Mouse (Mus musculus): Measurements from ENCODE around the gene Cpn2. TPM values are rescaled to one million over a fixed set of nuclear protein-coding genes. Genes with fewer than 3 reads are reported as not detected.

Cpn2 gene
- polyA plus RNA-seq, 1 experiment from 2014 or later, result not detected

DNA sequence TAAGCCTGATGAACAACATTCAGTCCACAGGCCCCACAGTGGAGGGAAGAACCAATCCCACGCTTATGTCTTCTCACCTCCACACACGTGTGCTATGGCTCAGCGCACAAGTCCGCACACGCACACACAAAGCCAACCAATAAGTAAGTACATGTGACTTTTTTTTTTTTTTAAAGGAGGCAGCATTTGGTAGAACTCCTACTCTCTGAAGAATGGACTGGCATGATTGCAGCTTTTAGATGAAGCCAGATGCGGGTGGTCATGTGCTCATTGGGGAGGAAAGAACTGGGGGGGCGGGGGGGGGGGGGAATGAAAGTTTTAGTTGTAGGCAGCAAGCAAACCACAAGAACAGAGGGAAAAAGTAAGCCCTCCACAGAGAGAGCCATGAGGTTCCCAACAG lies 59.3 kb downstream of the Cpn2 start:
- H3K4me3 ChIP-seq (ENCODE audit: low read length), result no peak overlapping the region
- H3K27me3 ChIP-seq (replicated peaks; ENCODE audit: control insufficient read depth, insufficient read depth, low read length), result 0 out of 2 replicates have a peak, but pooled peaks cover 4% of the 10 kb centered on the region
- H3K4me2 ChIP-seq (ENCODE audit: low read length), result no peak overlapping the region
- H3K9me3 ChIP-seq (ENCODE audit: control insufficient read depth, low read length), result no peaks in the 10 kb centered on the region
- ATAC-seq, result no peak
- H3K27ac ChIP-seq (ENCODE audit: low read depth, low read length), result no peak overlapping the region
- H3K4me1 ChIP-seq (ENCODE audit: control insufficient read depth, insufficient read depth, low read depth, low read length), result peaks cover 4% of the 10 kb centered on the region
- 86% methylated on average over 6 of the region's 7 CpGs for WGBS
- no peaks in the 10 kb centered on the region for H3K36me3 ChIP-seq (ENCODE audit: control insufficient read depth, insufficient read depth, low read length)
- no peak overlapping the region for H3K9ac ChIP-seq (ENCODE audit: low read depth, low read length)

DNA sequence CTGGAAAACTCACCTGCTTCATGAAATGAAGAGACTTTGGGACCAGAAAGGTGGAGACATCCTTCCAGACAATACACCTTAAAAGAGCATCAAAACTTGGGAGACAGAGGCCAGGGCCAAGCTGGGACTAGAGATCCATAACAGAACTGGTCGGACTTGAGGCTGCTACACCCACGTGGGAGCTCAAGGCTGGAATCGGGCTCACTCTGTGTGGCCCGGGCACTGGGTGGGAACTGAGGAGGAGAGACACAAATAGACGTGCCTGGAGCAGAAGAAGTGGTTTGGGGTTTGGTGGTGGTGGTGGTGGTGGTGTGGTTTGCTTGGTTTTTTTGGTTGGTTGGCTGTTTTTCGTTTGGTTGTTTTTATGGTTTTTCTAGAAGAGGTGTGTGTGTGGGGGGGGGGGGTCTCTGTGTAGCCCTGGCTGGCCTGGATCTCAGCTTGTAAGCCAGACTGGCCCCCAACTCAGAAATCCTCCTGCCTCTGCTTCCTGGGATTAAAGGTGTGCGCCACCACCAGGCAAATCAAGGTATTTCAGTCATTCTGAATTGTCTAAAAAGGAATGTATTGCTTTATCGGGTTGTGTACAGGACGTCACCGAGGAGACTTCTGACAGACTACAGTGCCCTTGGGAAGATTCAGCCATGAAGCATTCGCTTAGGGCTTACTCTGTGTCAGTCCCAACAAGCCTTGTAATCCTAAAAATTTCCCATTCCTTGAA lies 60.0 kb downstream of the Cpn2 start:
- Histone ChIP-seq H3K27ac (ENCODE audit: low read depth, low read length) (no peak overlapping the region), H3K36me3 (ENCODE audit: control insufficient read depth, insufficient read depth, low read length) (no peaks in the 10 kb centered on the region), H3K4me2 (ENCODE audit: low read length) (no peak overlapping the region), H3K9ac (ENCODE audit: low read depth, low read length) (no peak overlapping the region), H3K27me3 (replicated peaks; ENCODE audit: control insufficient read depth, insufficient read depth, low read length) (0 out of 2 replicates have a peak, but pooled peaks cover 4% of the 10 kb centered on the region), H3K4me3 (ENCODE audit: low read length) (no peak overlapping the region), H3K9me3 (ENCODE audit: control insufficient read depth, low read length) (no peaks in the 10 kb centered on the region), H3K4me1 (ENCODE audit: control insufficient read depth, insufficient read depth, low read depth, low read length) (peaks cover 4% of the 10 kb centered on the region)
- ATAC-seq, result no peak
- 92% methylated on average over 11 of the region's 11 CpGs for WGBS

Other genes with a start within 250 kb of the Cpn2 start
- gene Hes1, start 203.1 kb downstream of the Cpn2 start, polyA plus RNA-seq (2015; fragmentation: Nextera tagmentation; extraction: Ambion mirVana), result 8.4 and 8.5 TPM in 2 replicates
- 0.32 and 0.40 TPM in 2 replicates for gene Lrrc15, start 15.8 kb upstream of the Cpn2 start, polyA plus RNA-seq (2015; fragmentation: Nextera tagmentation; extraction: Ambion mirVana)
- gene Gp5, start 43.3 kb upstream of the Cpn2 start, polyA plus RNA-seq (2015; fragmentation: Nextera tagmentation; extraction: Ambion mirVana), result 0.55 and 0.95 TPM in 2 replicates
- gene Atp13a3, start 138.5 kb upstream of the Cpn2 start, polyA plus RNA-seq (2015; fragmentation: Nextera tagmentation; extraction: Ambion mirVana), result 5.7 and 6.9 TPM in 2 replicates